Mouse (Mus musculus) spleen, adult 2 months (tissue): ENCODE data around the gene Fkbp14. TPM values are rescaled to one million over a fixed set of nuclear protein-coding genes. Genes with fewer than 3 reads are reported as not detected.

Experiments
- DNase-seq, 2 experiments: peaks; one replicate each; pipeline versions ENCODE4 v3.0.0 to v3.0.0-alpha.2; 2012 to 2021; ENCODE audit warnings: low spot score in 2 of 2, low read depth in 1 of 2
- H3K27ac ChIP-seq: fragments of 200-500 bp; 2 replicates; pipeline ENCODE4 v1.5.1; 2012; ENCODE audit warnings: low read length, inconsistent platforms; ENCODE audit not compliant: insufficient read depth
- H3K27me3 ChIP-seq: fragments of 200-500 bp; 2 replicates; pipeline ENCODE4 v1.6.1; 2012; ENCODE audit warnings: mild to moderate bottlenecking, moderate library complexity, low read length, inconsistent platforms; ENCODE audit not compliant: control insufficient read depth, insufficient read depth
- H3K36me3 ChIP-seq: fragments of 200-500 bp; 2 replicates; pipeline ENCODE4 v1.6.1; 2012; ENCODE audit warnings: mild to moderate bottlenecking, low read length, inconsistent platforms; ENCODE audit not compliant: control insufficient read depth, insufficient read depth
- H3K4me1 ChIP-seq: fragments of 200-500 bp; 2 replicates; pipeline ENCODE4 v1.6.1; 2011; ENCODE audit warnings: inconsistent platforms; ENCODE audit not compliant: control insufficient read depth, insufficient read depth, insufficient read length
- H3K4me3 ChIP-seq: fragments of 200-500 bp; 2 replicates; pipeline ENCODE4 v1.5.1; 2011; ENCODE audit warnings: mild to moderate bottlenecking, inconsistent platforms; ENCODE audit not compliant: insufficient read depth, insufficient read length; ENCODE audit errors: extremely low read depth
- CTCF ChIP-seq: fragments of 200-500 bp; IDR thresholded peaks from 2 replicates; pipeline ENCODE4 v1.5.1; 2011; ENCODE audit warnings: mild to moderate bottlenecking, inconsistent platforms; ENCODE audit not compliant: insufficient read depth, insufficient read length, insufficient replicate concordance; ENCODE audit errors: extremely low read depth
- POLR2A ChIP-seq: fragments of 200-500 bp; IDR thresholded peaks from 2 replicates; pipeline ENCODE4 v1.6.1; 2011; ENCODE audit warnings: low read depth, low read length, inconsistent platforms
- WGBS: fragments of 180-500 bp; shearing (Covaris S2); methylation state at CpG from one replicate; pipeline ENCODE4 v1.1.7; 2018; 5-methylcytosine and 5-hydroxymethylcytosine counted together
- polyA plus RNA-seq: library from polyadenylated mRNA; depleted of rRNA; stranded (reverse); fragments of >200 nt; gene quantifications from 2 replicates; pipeline ENCODE4 v1.2.3, GENCODE M21; 2012

Gene Fkbp14
- polyA plus RNA-seq, 1 experiment, result 0.69 TPM

- Histone ChIP-seq H3K4me1 (peaks cover 3% of the 10 kb centered on the region), H3K27me3 (peaks cover 10% of the 10 kb centered on the region), H3K27ac (no peak overlapping the region), H3K4me3 (no peak overlapping the region), H3K36me3 (no peaks in the 10 kb centered on the region)
- TF ChIP-seq POLR2A (no peak), CTCF (no peak)
- no peak for DNase-seq
- 88% methylated on average over 2 of the region's 2 CpGs for WGBS
Measured at GRCm38 (mm10) chr6:54590691-54591090, 6.4 kb downstream of the Fkbp14 start.

GRCm38 (mm10) chr6:54588212-54588611 lies 8.9 kb downstream of the Fkbp14 start:
- no peak for DNase-seq
- TF ChIP-seq POLR2A (no peak), CTCF (no peak)
- H3K36me3 ChIP-seq, result no peaks in the 10 kb centered on the region
- H3K4me1 ChIP-seq, result no peaks in the 10 kb centered on the region
- H3K27ac ChIP-seq, result no peak overlapping the region
- no peak overlapping the region for H3K4me3 ChIP-seq
- 0 out of 2 replicates have a peak, but pooled peaks cover 2% of the 10 kb centered on the region for H3K27me3 ChIP-seq
- 85% methylated on average over 1 of the region's 1 CpGs for WGBS

- WGBS, result 71% methylated on average over 4 of the region's 4 CpGs
- TF ChIP-seq POLR2A (no peak), CTCF (no peak)
- DNase-seq, result no peak
- no peaks in the 10 kb centered on the region for H3K36me3 ChIP-seq
- no peak overlapping the region for H3K4me3 ChIP-seq
- H3K4me1 ChIP-seq, result no peaks in the 10 kb centered on the region
- 0 out of 2 replicates have a peak, but pooled peaks cover 2% of the 10 kb centered on the region for H3K27me3 ChIP-seq
- H3K27ac ChIP-seq, result no peak overlapping the region
Measured at GRCm38 (mm10) chr6:54587683-54588082, 9.4 kb downstream of the Fkbp14 start.

GRCm38 (mm10) chr6:54586911-54587310 lies 10.2 kb downstream of the Fkbp14 start:
- no peak for DNase-seq
- Histone ChIP-seq H3K4me3 (no peak overlapping the region), H3K27me3 (0 out of 2 replicates have a peak, but pooled peaks cover 2% of the 10 kb centered on the region), H3K4me1 (no peaks in the 10 kb centered on the region), H3K27ac (no peak overlapping the region), H3K36me3 (no peaks in the 10 kb centered on the region)
- TF ChIP-seq POLR2A (no peak), CTCF (no peak)
- WGBS, result 86% methylated on average over 8 of the region's 8 CpGs

- WGBS, result 11% methylated on average over 2 of the region's 2 CpGs
- TF ChIP-seq POLR2A, result no peak
- TF ChIP-seq CTCF, result peak; percentile 30; the same call in 1 of the 2 replicates
- peak; percentile 12 to 28 for DNase-seq
- Histone ChIP-seq H3K4me3 (no peak overlapping the region), H3K27ac (no peak overlapping the region), H3K27me3 (0 out of 2 replicates have a peak, but pooled peaks cover 2% of the 10 kb centered on the region), H3K4me1 (no peaks in the 10 kb centered on the region), H3K36me3 (no peaks in the 10 kb centered on the region)
Measured at GRCm38 (mm10) chr6:54586175-54586574, 10.9 kb downstream of the Fkbp14 start.

GRCm38 (mm10) chr6:54573218-54573955 lies 23.7 kb downstream of the Fkbp14 start:
- no peak for DNase-seq
- no peaks in the 10 kb centered on the region for H3K4me1 ChIP-seq
- WGBS, result 39% methylated on average over 6 of the region's 6 CpGs
- H3K27ac ChIP-seq, result no peak overlapping the region
- H3K27me3 ChIP-seq, result no peaks in the 10 kb centered on the region; the same call in 1 of the 2 replicates
- no peaks in the 10 kb centered on the region for H3K36me3 ChIP-seq
- no peak overlapping the region for H3K4me3 ChIP-seq
- no peak for TF ChIP-seq CTCF
- no peak for TF ChIP-seq POLR2A

GRCm38 (mm10) chr6:54569776-54570175 lies 27.3 kb downstream of the Fkbp14 start:
- WGBS, result 79% methylated on average over 7 of the region's 7 CpGs
- Histone ChIP-seq H3K27me3 (peaks cover 9% of the 10 kb centered on the region), H3K4me1 (no peaks in the 10 kb centered on the region; the same call in 1 of the 2 replicates), H3K27ac (no peak overlapping the region), H3K4me3 (no peak overlapping the region), H3K36me3 (no peaks in the 10 kb centered on the region)
- DNase-seq, result no peak
- TF ChIP-seq POLR2A (no peak), CTCF (no peak)
